Mouse (Mus musculus) duodenum, adult 2 months (tissue): ENCODE measurements around the gene Bcl2a1b. TPM values are rescaled to one million over a fixed set of nuclear protein-coding genes. Genes with fewer than 3 reads are reported as not detected.

Experiments used
- polyA plus RNA-seq: library from polyadenylated mRNA; depleted of rRNA; stranded (reverse); fragments of >200 nt; gene quantifications from 2 replicates; pipeline ENCODE4 v1.2.3, GENCODE M21; 2012; ENCODE audit warnings: low replicate concordance; rRNA removed

Bcl2a1b gene
- 0.59 and 1.4 TPM in 2 replicates for polyA plus RNA-seq

DNA sequence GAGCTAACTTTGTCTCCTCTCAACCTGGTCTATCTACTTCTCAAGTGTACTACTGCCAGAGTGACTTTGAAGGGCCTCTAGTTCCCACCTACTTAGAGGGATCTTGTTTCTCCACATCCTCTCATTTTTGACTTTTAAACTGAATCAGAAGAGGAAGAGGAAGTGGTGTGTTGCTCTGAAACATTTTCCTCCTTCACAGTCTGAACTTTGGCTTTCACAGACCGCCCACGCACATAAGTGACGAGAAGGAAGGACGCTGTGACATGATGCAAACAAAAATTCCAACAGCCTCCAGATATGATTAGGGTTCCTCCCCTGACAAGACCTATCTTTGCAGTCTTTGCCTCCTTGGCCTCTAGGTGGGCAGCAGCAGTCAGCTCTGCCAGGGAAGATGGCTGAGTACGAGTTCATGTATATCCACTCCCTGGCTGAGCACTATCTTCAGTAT is at the start of gene Bcl2a1b, which contains the start of gene Gm29094:
TSS of gene Bcl2a1b (plus strand) at position 241 of the 448 bp plus-strand sequence.
TSS of gene Gm29094 (plus strand) at position 411 of the 448 bp plus-strand sequence.

DNA sequence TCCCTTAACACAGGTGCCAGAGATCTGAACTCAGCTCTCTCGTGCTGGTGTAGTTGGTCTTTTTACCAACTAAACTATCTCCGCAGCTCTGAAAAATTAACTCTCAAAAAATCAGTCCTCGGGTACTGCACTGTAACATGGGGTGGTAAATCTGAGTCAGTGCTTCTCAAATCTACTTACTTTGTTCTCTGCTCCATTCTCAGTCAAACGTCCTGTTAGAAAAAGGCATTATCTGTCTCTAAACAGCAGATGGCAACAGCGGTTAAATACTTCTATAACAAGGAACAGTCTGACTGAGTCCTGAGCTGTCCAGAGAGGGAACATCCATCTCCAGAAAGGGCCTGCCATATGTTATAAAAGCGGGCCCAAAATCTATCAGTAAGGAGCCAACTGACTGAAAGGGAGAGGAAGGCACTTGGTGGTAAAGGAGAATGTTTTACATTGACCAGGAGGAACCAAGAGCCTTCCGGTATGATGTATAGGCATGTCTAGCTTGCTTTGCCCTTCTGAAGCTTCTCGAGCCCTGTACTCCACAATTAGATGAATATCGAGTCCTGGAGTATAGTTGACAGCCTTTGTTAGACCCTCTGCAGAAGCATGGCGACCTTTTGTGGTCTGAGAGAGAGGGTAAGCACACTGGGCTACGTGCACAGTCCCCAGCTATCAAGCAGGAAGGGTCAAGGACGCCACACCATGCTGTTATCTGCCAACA is 11.5 kb downstream of the Bcl2a1b start, which contains the start of gene Mthfs:
TSS of gene Mthfs (plus strand) at position 324 of the 712 bp plus-strand sequence.

Other genes with a start within 250 kb of the Bcl2a1b start
- 0.36 and 0.92 TPM in 2 replicates for gene Bcl2a1a, start 242.3 kb upstream of the Bcl2a1b start, polyA plus RNA-seq
- not detected in 2 replicates for gene Trim43b, start 106.4 kb upstream of the Bcl2a1b start, polyA plus RNA-seq
- not detected in 2 replicates for gene Gm29094, start 170 bp downstream of the Bcl2a1b start, polyA plus RNA-seq
- gene Mthfs, start 11.5 kb downstream of the Bcl2a1b start, polyA plus RNA-seq: 0.23 and 1.9 TPM in 2 replicates